Mouse (Mus musculus): ENCODE results near the gene Ssc5d. TPM values are rescaled to one million over a fixed set of nuclear protein-coding genes. Genes with fewer than 3 reads are reported as not detected.
"Not testable (repeated sequence)": the region's sequence is repeated elsewhere in the genome, so short reads cannot be mapped to it uniquely, and the experiment has no call there.

The Ssc5d gene
- polyA plus RNA-seq (2016; fragmentation: Nextera tagmentation; extraction: Ambion mirVana) = 2.5 and 3.0 TPM in 2 replicates

DNA sequence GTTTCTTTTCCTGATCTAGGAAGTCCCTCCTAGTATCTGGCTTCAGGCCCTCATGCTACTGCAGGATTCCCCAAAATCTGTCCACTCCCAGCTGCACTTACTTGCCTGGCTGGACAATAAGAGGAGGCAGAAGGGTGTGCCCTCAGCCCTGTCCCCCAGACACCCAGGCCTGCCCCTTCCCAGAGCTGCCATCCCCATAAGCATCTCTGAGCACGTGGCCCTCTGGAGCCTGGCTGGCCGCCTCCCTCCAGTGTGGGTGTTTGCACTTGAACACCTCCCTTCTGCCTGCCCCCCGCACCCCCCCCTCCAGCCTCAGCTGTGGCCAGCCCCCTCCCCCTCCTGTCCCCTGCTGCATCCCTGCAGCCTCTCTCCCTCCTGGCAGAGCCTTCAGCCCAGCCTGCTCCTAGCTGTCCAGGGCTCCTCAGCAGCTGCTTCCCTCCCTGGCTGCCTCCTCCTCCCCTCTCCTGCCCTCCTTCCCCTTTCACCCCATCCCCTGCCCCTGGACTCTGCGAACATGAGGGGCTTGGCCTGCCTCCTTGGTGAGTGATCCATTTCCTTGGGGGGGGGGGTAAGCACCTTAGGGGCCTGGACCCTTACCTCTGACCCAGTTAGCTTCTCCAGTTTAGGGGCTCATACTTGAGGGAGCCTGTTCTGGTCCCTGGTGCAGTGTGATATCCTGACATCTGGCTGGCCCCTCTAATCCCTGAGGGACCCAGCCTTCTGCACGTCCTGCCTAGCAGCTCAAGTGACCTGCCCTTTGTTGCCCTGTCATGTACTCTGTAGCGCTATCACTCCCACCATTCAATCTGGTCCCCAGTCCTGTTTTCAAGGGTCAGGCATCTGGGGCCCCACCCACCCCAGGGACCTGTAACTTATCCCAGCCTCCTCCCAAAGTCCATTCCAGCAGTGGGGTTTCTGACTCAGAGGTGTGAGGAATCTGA, at the start of gene Ssc5d:
Gene Ssc5d, plus strand, starts transcription at position 345 of the 941 bp plus-strand sequence.
- H3K27ac ChIP-seq = peak within 1 kb of the TSS; percentile 82
- H3K4me2 ChIP-seq (replicated peaks) = peak within 1 kb of the TSS; percentile 83
- peak within 1 kb of the TSS; percentile 33 for H3K9ac ChIP-seq
- WGBS = 9% methylated on average over 6 of the region's 6 CpGs
- H3K4me3 ChIP-seq = no peak within 1 kb of the TSS
- H3K9me3 ChIP-seq = no peaks in the 10 kb centered on the region
- peaks cover 6% of the 10 kb centered on the region for H3K36me3 ChIP-seq
- H3K27me3 ChIP-seq (replicated peaks) = no peaks in the 10 kb centered on the region
- H3K4me1 ChIP-seq = peaks cover 70% of the 10 kb centered on the region
- ATAC-seq (ENCODE audit: low FRiP score, low read depth) = peak; percentile 14

GRCm38 (mm10) chr7:4876753-4877221, 48.8 kb upstream of the Ssc5d start, which contains the start of gene Isoc2a:
Isoc2a (plus strand) TSS chr7:4877153.
- peak; percentile 99 for ATAC-seq (ENCODE audit: low FRiP score, low read depth)
- peak within 1 kb of the TSS; percentile 80 for H3K4me2 ChIP-seq (replicated peaks)
- H3K4me1 ChIP-seq = peaks cover 8% of the 10 kb centered on the region
- no peaks in the 10 kb centered on the region for H3K9me3 ChIP-seq
- H3K36me3 ChIP-seq = no peaks in the 10 kb centered on the region
- no peak within 1 kb of the TSS for H3K27ac ChIP-seq
- 2% methylated on average over 22 of the region's 22 CpGs for WGBS
- no peaks in the 10 kb centered on the region for H3K27me3 ChIP-seq (replicated peaks)
- peak within 1 kb of the TSS; percentile 55; the same call in 1 of the 2 replicates for H3K9ac ChIP-seq
- H3K4me3 ChIP-seq = peak within 1 kb of the TSS; percentile 45

DNA sequence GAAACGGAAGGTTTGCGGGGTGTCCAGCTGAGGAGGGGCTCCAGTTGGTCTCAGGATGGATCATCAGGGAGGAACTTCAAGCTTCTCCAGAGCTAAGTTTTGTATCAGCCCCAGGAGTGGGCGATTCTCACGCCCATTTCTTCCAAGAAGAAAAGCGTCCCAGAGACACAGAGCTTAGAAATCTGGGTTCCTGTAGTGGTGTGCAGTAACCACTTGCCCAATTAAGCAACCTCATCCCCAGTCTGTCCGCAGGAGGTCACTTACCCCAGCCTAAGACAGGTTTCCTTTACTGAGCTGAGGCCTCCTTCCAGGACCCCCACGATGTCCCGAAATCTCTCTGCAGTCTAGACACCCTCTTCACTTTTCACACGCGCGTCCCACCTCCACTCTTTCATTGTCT, 48.4 kb upstream of the Ssc5d start:
- no peaks in the 10 kb centered on the region for H3K27me3 ChIP-seq (replicated peaks)
- no peaks in the 10 kb centered on the region for H3K36me3 ChIP-seq
- H3K4me1 ChIP-seq = peaks cover 8% of the 10 kb centered on the region
- no peaks in the 10 kb centered on the region for H3K9me3 ChIP-seq
- H3K9ac ChIP-seq = peak overlapping the region; percentile 55; the same call in 1 of the 2 replicates
- peak overlapping the region; percentile 45 for H3K4me3 ChIP-seq
- 10% methylated on average over 11 of the region's 11 CpGs for WGBS
- ATAC-seq (ENCODE audit: low FRiP score, low read depth) = peak; percentile 46; the same call in 1 of the 2 replicates
- H3K4me2 ChIP-seq (replicated peaks) = peak overlapping the region; percentile 80
- H3K27ac ChIP-seq = no peak overlapping the region

- no peak overlapping the region for H3K4me3 ChIP-seq
- peak overlapping the region; percentile 80; the same call in 1 of the 2 replicates for H3K4me2 ChIP-seq (replicated peaks)
- no peaks in the 10 kb centered on the region for H3K9me3 ChIP-seq
- ATAC-seq (ENCODE audit: low FRiP score, low read depth) = no peak
- no peak overlapping the region for H3K27ac ChIP-seq
- H3K4me1 ChIP-seq = peaks cover 8% of the 10 kb centered on the region
- no peaks in the 10 kb centered on the region for H3K36me3 ChIP-seq
- H3K9ac ChIP-seq = no peak overlapping the region
- H3K27me3 ChIP-seq (replicated peaks) = no peaks in the 10 kb centered on the region
Observed at GRCm38 (mm10) chr7:4878186-4878585, 47.4 kb upstream of the Ssc5d start.

- not testable (repeated sequence) for H3K4me1 ChIP-seq; H3K9me3 ChIP-seq; H3K36me3 ChIP-seq; H3K4me2 ChIP-seq (replicated peaks); H3K4me3 ChIP-seq; ATAC-seq (ENCODE audit: low FRiP score, low read depth); H3K27me3 ChIP-seq (replicated peaks); H3K9ac ChIP-seq; H3K27ac ChIP-seq
- 95% methylated on average over 1 of the region's 1 CpGs for WGBS
Observed at GRCm38 (mm10) chr7:4879036-4879435, 46.5 kb upstream of the Ssc5d start.

DNA sequence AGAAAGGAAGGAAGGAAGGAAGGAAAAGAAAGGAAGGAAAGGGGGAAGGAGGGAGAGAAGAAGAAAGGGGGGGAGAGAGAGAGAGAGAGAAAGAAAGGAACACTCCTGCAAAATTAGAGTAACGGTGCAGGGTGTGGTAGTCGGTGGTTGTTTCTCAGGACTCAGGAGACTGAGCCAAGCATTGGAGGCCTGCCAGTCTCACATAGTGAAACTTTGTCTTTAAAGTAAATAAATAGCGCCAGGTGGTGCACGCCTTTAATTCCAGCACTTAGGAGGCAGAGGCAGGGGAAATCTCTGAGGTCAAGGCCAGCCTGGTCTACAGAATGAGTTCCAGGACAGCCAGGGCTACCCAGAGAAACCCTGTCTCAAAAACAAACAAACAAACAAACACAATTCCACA, 38.9 kb upstream of the Ssc5d start:
- H3K27me3 ChIP-seq (replicated peaks) = no peaks in the 10 kb centered on the region
- no peak overlapping the region for H3K4me3 ChIP-seq
- H3K27ac ChIP-seq = no peak overlapping the region
- 84% methylated on average over 4 of the region's 4 CpGs for WGBS
- no peak overlapping the region for H3K4me2 ChIP-seq (replicated peaks)
- H3K9me3 ChIP-seq = no peaks in the 10 kb centered on the region
- no peak for ATAC-seq (ENCODE audit: low FRiP score, low read depth)
- H3K36me3 ChIP-seq = no peaks in the 10 kb centered on the region
- no peaks in the 10 kb centered on the region for H3K4me1 ChIP-seq
- no peak overlapping the region for H3K9ac ChIP-seq

- WGBS = 58% methylated on average over 11 of the region's 11 CpGs
- H3K9me3 ChIP-seq = no peaks in the 10 kb centered on the region
- ATAC-seq (ENCODE audit: low FRiP score, low read depth) = no peak
- H3K4me1 ChIP-seq = peaks cover 4% of the 10 kb centered on the region; the same call in 1 of the 2 replicates
- no peak overlapping the region for H3K4me2 ChIP-seq (replicated peaks)
- peaks cover 7% of the 10 kb centered on the region; the same call in 1 of the 2 replicates for H3K27me3 ChIP-seq (replicated peaks)
- H3K4me3 ChIP-seq = no peak overlapping the region
- H3K9ac ChIP-seq = no peak overlapping the region
- H3K36me3 ChIP-seq = no peaks in the 10 kb centered on the region
- H3K27ac ChIP-seq = no peak overlapping the region
Observed at GRCm38 (mm10) chr7:4895186-4895585, 30.4 kb upstream of the Ssc5d start.

DNA sequence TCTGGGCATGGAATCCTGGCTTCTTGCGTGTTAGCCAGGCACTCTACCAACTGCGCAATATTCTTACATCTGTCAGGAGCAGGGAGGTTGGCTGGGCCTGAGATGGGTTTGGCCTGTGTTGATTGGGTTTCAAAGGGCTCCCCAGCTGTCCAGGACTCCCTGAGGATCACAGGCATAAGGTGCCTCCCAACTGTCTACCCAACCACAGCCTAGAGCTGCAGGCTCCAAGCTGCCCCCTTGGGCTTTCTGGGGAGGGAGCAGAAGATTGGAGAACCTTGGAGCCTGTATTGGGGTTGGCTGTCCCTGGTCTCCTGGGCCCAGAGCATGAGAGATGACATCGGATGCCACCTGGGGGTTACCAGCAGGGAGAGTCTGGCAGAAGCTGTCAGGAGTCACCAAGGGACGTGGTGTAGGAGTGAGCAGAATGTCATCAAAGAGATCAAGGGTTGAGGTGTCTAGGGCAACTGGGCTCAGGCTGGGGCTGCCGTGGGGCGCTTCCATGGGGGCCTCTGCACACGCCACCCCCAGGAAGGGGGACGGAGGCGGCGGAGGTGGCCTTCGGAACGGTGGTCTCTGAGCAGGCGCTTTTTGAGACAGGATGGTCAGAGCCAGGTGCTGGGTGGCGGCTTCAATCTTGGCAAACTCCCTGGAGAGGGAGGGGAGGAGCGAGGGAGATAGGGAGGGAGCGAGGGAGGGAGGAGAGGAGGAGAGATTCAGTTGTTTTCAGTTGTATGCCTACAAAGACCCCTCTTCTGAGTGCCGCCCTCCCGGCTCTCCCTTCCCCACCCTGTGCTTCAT, 26.5 kb upstream of the Ssc5d start:
- peak overlapping the region; percentile 18 for H3K4me3 ChIP-seq
- peaks cover 4% of the 10 kb centered on the region; the same call in 1 of the 2 replicates for H3K9me3 ChIP-seq

GRCm38 (mm10) chr7:4899649-4900522, 25.7 kb upstream of the Ssc5d start:
- H3K27ac ChIP-seq = no peak overlapping the region
- peak; percentile 56 for ATAC-seq (ENCODE audit: low FRiP score, low read depth)
- H3K27me3 ChIP-seq (replicated peaks) = peaks cover 7% of the 10 kb centered on the region; the same call in 1 of the 2 replicates
- H3K9ac ChIP-seq = peak overlapping the region; percentile 29; the same call in 1 of the 2 replicates
- H3K4me2 ChIP-seq (replicated peaks) = peak overlapping the region; percentile 54
- peak overlapping the region; percentile 18 for H3K4me3 ChIP-seq
- H3K4me1 ChIP-seq = peaks cover 4% of the 10 kb centered on the region; the same call in 1 of the 2 replicates
- H3K9me3 ChIP-seq = peaks cover 4% of the 10 kb centered on the region; the same call in 1 of the 2 replicates
- no peaks in the 10 kb centered on the region for H3K36me3 ChIP-seq
- WGBS = 11% methylated on average over 19 of the region's 19 CpGs

More for the DNA sequence above, 26.5 kb upstream of the Ssc5d start:
- H3K4me2 ChIP-seq (replicated peaks) = peak overlapping the region; percentile 54
- 22% methylated on average over 18 of the region's 18 CpGs for WGBS
- peak; percentile 61 for ATAC-seq (ENCODE audit: low FRiP score, low read depth)
- H3K36me3 ChIP-seq = no peaks in the 10 kb centered on the region
- H3K4me1 ChIP-seq = peaks cover 4% of the 10 kb centered on the region; the same call in 1 of the 2 replicates
- H3K9ac ChIP-seq = peak overlapping the region; percentile 29; the same call in 1 of the 2 replicates
- H3K27ac ChIP-seq = no peak overlapping the region
- peaks cover 7% of the 10 kb centered on the region; the same call in 1 of the 2 replicates for H3K27me3 ChIP-seq (replicated peaks)

- 39% methylated on average over 11 of the region's 11 CpGs for WGBS
- ATAC-seq (ENCODE audit: low FRiP score, low read depth) = no peak
- Histone ChIP-seq H3K4me1 (peaks cover 4% of the 10 kb centered on the region; the same call in 1 of the 2 replicates), H3K9ac (no peak overlapping the region), H3K36me3 (no peaks in the 10 kb centered on the region), H3K27me3 (replicated peaks) (peaks cover 7% of the 10 kb centered on the region; the same call in 1 of the 2 replicates), H3K27ac (no peak overlapping the region), H3K4me2 (replicated peaks) (peak overlapping the region; percentile 54), H3K4me3 (no peak overlapping the region), H3K9me3 (peaks cover 4% of the 10 kb centered on the region; the same call in 1 of the 2 replicates)
Observed at GRCm38 (mm10) chr7:4900523-4900851, 25.1 kb upstream of the Ssc5d start.

DNA sequence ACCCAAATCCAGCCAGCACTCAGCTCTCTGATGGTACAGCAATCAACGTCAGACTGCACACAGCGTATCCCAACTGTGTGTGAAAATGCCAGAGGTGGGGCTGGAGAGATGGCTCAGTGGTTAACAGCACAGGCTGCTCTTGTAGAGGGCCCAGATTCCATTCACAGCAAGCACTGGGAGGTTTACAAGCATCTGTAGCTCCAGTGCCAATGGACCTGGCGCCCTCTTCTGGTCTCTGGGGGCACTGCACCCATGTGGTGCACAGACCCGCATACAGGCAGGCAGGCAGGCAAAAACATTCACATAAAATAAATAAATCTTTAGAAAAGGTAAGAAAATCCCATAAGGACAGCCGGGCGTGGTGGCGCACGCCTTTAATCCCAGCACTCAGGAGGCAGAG, 24.4 kb upstream of the Ssc5d start:
- 49% methylated on average over 8 of the region's 8 CpGs for WGBS
- peaks cover 4% of the 10 kb centered on the region; the same call in 1 of the 2 replicates for H3K4me1 ChIP-seq

More for the DNA sequence above, 24.4 kb upstream of the Ssc5d start:
- H3K36me3 ChIP-seq = no peaks in the 10 kb centered on the region
- H3K4me2 ChIP-seq (replicated peaks) = no peak overlapping the region
- no peak for ATAC-seq (ENCODE audit: low FRiP score, low read depth)
- H3K27me3 ChIP-seq (replicated peaks) = peaks cover 7% of the 10 kb centered on the region; the same call in 1 of the 2 replicates
- no peak overlapping the region for H3K27ac ChIP-seq
- H3K9me3 ChIP-seq = peaks cover 4% of the 10 kb centered on the region; the same call in 1 of the 2 replicates
- no peak overlapping the region for H3K9ac ChIP-seq
- no peak overlapping the region for H3K4me3 ChIP-seq
